Mouse (Mus musculus) layer of hippocampus, adult 2 months (tissue): ENCODE data around the gene Fam129b. TPM values are rescaled to one million over a fixed set of nuclear protein-coding genes. Genes with fewer than 3 reads are reported as not detected.

Experiments used
- DNase-seq, 2 experiments: peaks; one replicate each; pipeline ENCODE4 v3.0.0; 2022; ENCODE audit warnings: low spot score in 2 of 2
- H3K27ac ChIP-seq: fragments of 200-600 bp; 2 replicates; pipeline ENCODE4 v1.8.1; 2022
- H3K4me3 ChIP-seq: fragments of 200-600 bp; 2 replicates; pipeline ENCODE4 v1.8.1; 2022; ENCODE audit warnings: mild to moderate bottlenecking
- CTCF ChIP-seq: fragments of 200-600 bp; conservative IDR thresholded peaks from 2 replicates; pipeline ENCODE4 v1.8.1; 2022; ENCODE audit warnings: antibody characterized with exemption, mild to moderate bottlenecking, moderate library complexity
- total RNA-seq, 2 experiments: library from RNA; stranded (reverse); gene quantifications; 2 replicates each; pipeline ENCODE4 v1.2.3; 2021

Fam129b gene
- total RNA-seq, 2 experiments from 2014 or later: 14.5 to 14.9 TPM

- peak; percentile 64 for TF ChIP-seq CTCF
- peak; percentile 31 to 39 for DNase-seq
- H3K27ac ChIP-seq: no peak overlapping the region
Measured at GRCm38 (mm10) chr2:32957344-32957743, 81.4 kb downstream of the Fam129b start.

GRCm38 (mm10) chr2:32960273-32960672 is 84.4 kb downstream of the Fam129b start:
- DNase-seq: no peak
- TF ChIP-seq CTCF: no peak
- H3K27ac ChIP-seq: no peak overlapping the region
- peak overlapping the region; percentile 85; the same call in 1 of the 2 replicates for H3K4me3 ChIP-seq

More at GRCm38 (mm10) chr2:32957344-32957743, 81.4 kb downstream of the Fam129b start:
- H3K4me3 ChIP-seq: no peak overlapping the region

GRCm38 (mm10) chr2:32961192-32961995 is 85.5 kb downstream of the Fam129b start, which contains the start of the genes Rpl12 and Lrsam1:
Gene Rpl12, plus strand, starts transcription at chr2:32961559.
Gene Lrsam1, minus strand, starts transcription at chr2:32961614.
- TF ChIP-seq CTCF: no peak
- Histone ChIP-seq H3K27ac (peak within 1 kb of the TSS; percentile 90), H3K4me3 (peak within 1 kb of the TSS; percentile 85)
- DNase-seq: peak; percentile 94 to 95

- no peak for TF ChIP-seq CTCF
- no peak for DNase-seq
- Histone ChIP-seq H3K4me3 (peak overlapping the region; percentile 85), H3K27ac (peak overlapping the region; percentile 90)
Measured at GRCm38 (mm10) chr2:32962062-32962874, 86.4 kb downstream of the Fam129b start.

GRCm38 (mm10) chr2:32962875-32963220 is 86.9 kb downstream of the Fam129b start:
- peak overlapping the region; percentile 85 for H3K4me3 ChIP-seq
- DNase-seq: no peak
- peak overlapping the region; percentile 90; the same call in 1 of the 2 replicates for H3K27ac ChIP-seq
- no peak for TF ChIP-seq CTCF

- no peak for TF ChIP-seq CTCF
- DNase-seq: no peak
- Histone ChIP-seq H3K27ac (no peak overlapping the region), H3K4me3 (no peak overlapping the region)
Measured at GRCm38 (mm10) chr2:32963544-32963943, 87.6 kb downstream of the Fam129b start.

- H3K4me3 ChIP-seq: no peak overlapping the region
- TF ChIP-seq CTCF: no peak
- DNase-seq: no peak
- no peak overlapping the region for H3K27ac ChIP-seq
Measured at GRCm38 (mm10) chr2:32963981-32964380, 88.1 kb downstream of the Fam129b start.

GRCm38 (mm10) chr2:32964659-32965457 is 88.9 kb downstream of the Fam129b start:
- DNase-seq: no peak
- H3K27ac ChIP-seq: no peak overlapping the region
- no peak overlapping the region for H3K4me3 ChIP-seq
- no peak for TF ChIP-seq CTCF

- Histone ChIP-seq H3K4me3 (no peak overlapping the region; the same call in 1 of the 2 replicates), H3K27ac (peak overlapping the region; percentile 100; the same call in 1 of the 2 replicates)
- TF ChIP-seq CTCF: no peak
- no peak for DNase-seq
Measured at GRCm38 (mm10) chr2:32965511-32966183, 89.7 kb downstream of the Fam129b start.

GRCm38 (mm10) chr2:32966184-32966688 is 90.3 kb downstream of the Fam129b start:
- no peak for TF ChIP-seq CTCF
- H3K27ac ChIP-seq: peak overlapping the region; percentile 100
- no peak for DNase-seq
- H3K4me3 ChIP-seq: peak overlapping the region; percentile 71

GRCm38 (mm10) chr2:32966689-32967631 is 91.0 kb downstream of the Fam129b start:
- peak; percentile 72 for TF ChIP-seq CTCF
- peak overlapping the region; percentile 71 for H3K4me3 ChIP-seq
- H3K27ac ChIP-seq: peak overlapping the region; percentile 100
- DNase-seq: peak; percentile 85 to 87
